Mouse (Mus musculus): ENCODE data around the gene Hvcn1.

Gene Hvcn1

GRCm38 (mm10) chr5:122274785-122275184 lies 68.2 kb downstream of the Hvcn1 start:
- DNase-seq, result peak; percentile 51

GRCm38 (mm10) chr5:122278946-122279345 lies 72.3 kb downstream of the Hvcn1 start:
- no peak for DNase-seq

DNA sequence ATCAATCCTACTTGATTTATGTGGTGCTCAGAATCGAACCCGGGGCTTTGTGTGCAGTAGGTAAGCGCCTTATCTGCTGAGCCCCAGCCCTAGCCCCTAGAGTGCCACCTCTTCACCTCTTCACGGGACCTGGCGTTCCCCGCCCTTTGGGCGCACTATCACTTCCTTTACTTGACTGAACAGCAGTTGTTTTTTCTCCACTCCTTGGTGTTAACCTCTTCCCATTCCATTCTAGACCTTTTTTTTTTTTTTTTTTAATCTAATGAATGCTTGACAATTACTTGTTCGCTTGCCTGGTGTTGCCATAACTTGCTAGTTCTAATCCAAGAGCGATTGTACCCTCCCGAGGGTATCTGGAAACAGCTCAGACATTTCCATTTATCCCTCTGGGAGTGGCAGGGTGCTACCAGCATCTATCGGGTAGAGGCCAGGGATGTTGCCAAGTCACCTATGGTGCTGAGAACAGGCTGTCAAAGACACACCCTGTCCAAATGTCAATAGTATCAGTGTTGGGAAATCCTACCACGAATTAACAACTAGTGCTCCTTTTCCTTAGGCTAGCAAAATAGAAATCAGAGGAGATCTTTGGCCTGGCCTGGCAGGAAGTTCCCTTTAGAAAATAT lies 73.3 kb downstream of the Hvcn1 start:
- DNase-seq, result peak; percentile 21

- DNase-seq, result no peak
Observed at GRCm38 (mm10) chr5:122280422-122280826, 73.8 kb downstream of the Hvcn1 start.

GRCm38 (mm10) chr5:122280827-122281462 lies 74.3 kb downstream of the Hvcn1 start:
- DNase-seq, result peak; percentile 77

- DNase-seq, result no peak
Observed at GRCm38 (mm10) chr5:122283828-122284182, 77.2 kb downstream of the Hvcn1 start.

- DNase-seq, result peak; percentile 87
Observed at GRCm38 (mm10) chr5:122284183-122285028, 77.8 kb downstream of the Hvcn1 start, which contains the start of gene Pptc7. TSS of gene Pptc7 (plus strand) at chr5:122284365.

- peak; percentile 69 for DNase-seq
Observed at GRCm38 (mm10) chr5:122285029-122285766, 78.6 kb downstream of the Hvcn1 start.

GRCm38 (mm10) chr5:122285767-122286150 lies 79.2 kb downstream of the Hvcn1 start:
- no peak for DNase-seq

- no peak for DNase-seq
Observed at GRCm38 (mm10) chr5:122286191-122286590, 79.6 kb downstream of the Hvcn1 start.

GRCm38 (mm10) chr5:122287026-122287425 lies 80.4 kb downstream of the Hvcn1 start:
- DNase-seq, result no peak

- DNase-seq, result no peak
Observed at GRCm38 (mm10) chr5:122288147-122288811, 81.7 kb downstream of the Hvcn1 start.

DNA sequence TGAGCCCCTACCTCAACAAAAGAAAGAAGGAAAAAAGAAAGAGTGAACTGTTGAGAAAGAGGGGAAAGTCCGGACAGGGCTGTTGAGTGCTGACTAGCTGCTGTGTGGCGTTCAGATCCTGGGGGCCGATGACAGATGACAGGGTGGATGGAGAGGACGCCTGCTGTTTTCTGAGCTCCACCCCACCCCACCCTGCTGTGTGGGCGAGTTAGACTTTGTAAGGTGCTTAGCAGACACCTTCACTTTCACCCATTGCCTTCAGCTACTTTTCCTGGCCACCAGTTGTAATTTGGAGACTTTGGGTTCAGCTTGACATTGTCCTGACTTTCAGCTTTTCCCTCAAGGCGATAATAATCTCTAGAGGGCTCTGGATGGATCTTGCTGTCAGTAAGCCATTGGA lies 84.5 kb downstream of the Hvcn1 start:
- no peak for DNase-seq

Data from kidney, adult 18-20 months (tissue).